8 mouse cellular contexts compared by ENCODE assay signal in the genomic region with DNA sequence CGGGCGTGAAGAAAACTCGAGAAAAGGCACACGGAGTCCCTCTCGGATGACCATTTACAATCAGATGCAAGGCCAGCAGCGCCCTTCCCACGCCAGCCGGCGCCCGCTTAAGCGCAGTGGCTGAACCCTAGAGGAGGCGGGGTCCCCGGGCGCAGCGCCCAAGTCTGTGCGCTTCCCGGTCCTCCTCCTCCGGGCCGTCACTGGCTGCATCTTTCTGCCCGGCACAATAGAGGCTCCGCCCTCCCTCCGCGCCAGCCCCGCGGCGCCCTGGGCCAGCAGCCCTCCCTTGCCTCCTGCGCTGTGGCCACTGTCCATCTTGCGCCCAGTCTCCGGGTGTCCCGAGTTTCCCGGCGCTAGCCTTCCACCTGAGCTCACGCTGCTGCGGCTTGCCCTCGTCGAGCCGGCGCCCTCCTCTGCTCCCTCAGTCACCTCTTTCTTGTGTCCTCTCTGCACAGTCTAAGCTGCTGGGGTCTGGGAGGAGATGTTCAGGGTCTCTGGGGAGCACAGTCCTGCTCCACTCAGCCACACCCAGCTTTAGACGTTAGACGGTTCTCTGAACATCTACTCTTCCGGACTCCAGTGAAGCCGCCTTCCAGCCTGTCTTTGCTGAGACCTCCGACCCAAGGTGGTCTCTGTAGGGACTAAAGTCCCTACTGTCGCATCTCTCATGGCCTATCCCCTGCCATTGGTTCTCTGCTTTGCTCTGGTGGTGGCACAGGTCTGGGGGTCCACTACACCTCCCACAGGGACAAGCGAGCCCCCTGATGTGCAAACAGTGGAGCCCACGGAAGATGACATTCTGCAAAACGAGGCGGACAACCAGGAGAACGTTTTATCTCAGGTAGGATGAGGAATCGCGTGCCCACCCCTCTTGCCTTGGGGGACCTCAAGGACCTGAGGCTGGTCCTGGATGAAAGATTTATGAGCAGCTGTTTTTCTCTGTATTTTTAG. TPM values are rescaled to one million over a fixed set of nuclear protein-coding genes. Genes with fewer than 3 reads are reported as not detected.
DNase-seq lines count a peak whose midpoint lies in the region; ATAC-seq and TF ChIP-seq lines count a peak whose summit lies in the region.

Gene Olfml2b (plus strand): TSS at position 278 of the 951 bp plus-strand sequence.

- no peaks in the 10 kb centered on the region for H3K36me3 ChIP-seq in E14TG2a.4 (ENCODE audit: insufficient read depth, low read length)
- no peaks in the 10 kb centered on the region for H3K36me3 ChIP-seq in neural tube, embryonic 15.5 days

- peak within 1 kb of the TSS; percentile 66 for H3K9ac ChIP-seq in neural tube, embryonic 15.5 days (replicated peaks)

- DNase-seq in cerebellum, adult 2 months, result peak; percentile 69 to 77
- DNase-seq in forelimb bud, embryonic 11.5 days (ENCODE audit: low read depth, low spot score), result peak; percentile 72
- DNase-seq in heart, postnatal 36 days, result peak; percentile 86 to 87
- DNase-seq in layer of hippocampus, adult 2 months (ENCODE audit: low spot score in 2 of 2), result peak; percentile 79 to 84
- DNase-seq in lung, adult 2 months, result peak; percentile 75
- peak; percentile 19 for DNase-seq in thymus, postnatal 0 days (ENCODE audit: low spot score)

- no peak for TF ChIP-seq POLR2A in cerebellum, adult 2 months (IDR thresholded peaks at IDR 0.05; ENCODE audit: borderline replicate concordance, insufficient read depth, low read length)
- TF ChIP-seq POLR2A in lung, adult 2 months (IDR thresholded peaks at IDR 0.05; ENCODE audit: borderline replicate concordance, extremely low read depth, low read depth, low read length), result no peak

- H3K4me1 ChIP-seq in E14TG2a.4 (replicated peaks; ENCODE audit: low read depth, low read length), result 0 out of 2 replicates have a peak, but pooled peaks cover 13% of the 10 kb centered on the region
- peaks cover 9% of the 10 kb centered on the region; the same call in 1 of the 2 replicates for H3K4me1 ChIP-seq in cerebellum, adult 2 months (ENCODE audit: control insufficient read depth, insufficient read depth, low read length)
- no peaks in the 10 kb centered on the region for H3K4me1 ChIP-seq in lung, adult 2 months (ENCODE audit: control insufficient read depth, insufficient read depth, low read length)
- H3K4me1 ChIP-seq in neural tube, embryonic 15.5 days, result peaks cover 25% of the 10 kb centered on the region

- peak; percentile 95 for ATAC-seq in neural tube, embryonic 15.5 days (ENCODE audit: low FRiP score)

- intact Hi-C loops in heart, postnatal 36 days (cut with DNase I), result loop anchor here (5.0 kb wide), 1 partner anchor 123 kb away; no protein-coding TSS in a partner anchor

- H3K27me3 ChIP-seq in E14TG2a.4 (ENCODE audit: insufficient read depth, low read length), result peaks cover 20% of the 10 kb centered on the region
- H3K27me3 ChIP-seq in cerebellum, adult 2 months (ENCODE audit: control insufficient read depth, insufficient read depth, low read length), result no peaks in the 10 kb centered on the region
- no peaks in the 10 kb centered on the region for H3K27me3 ChIP-seq in neural tube, embryonic 15.5 days (replicated peaks)

- H3K4me2 ChIP-seq in neural tube, embryonic 15.5 days, result peak within 1 kb of the TSS; percentile 71

- no peak within 1 kb of the TSS for H3K27ac ChIP-seq in cerebellum, adult 2 months (ENCODE audit: insufficient read depth, low read length)
- H3K27ac ChIP-seq in layer of hippocampus, adult 2 months, result peak within 1 kb of the TSS; percentile 93
- H3K27ac ChIP-seq in neural tube, embryonic 15.5 days (replicated peaks), result no peak within 1 kb of the TSS; the same call in 1 of the 2 replicates

- H3K9me3 ChIP-seq in E14TG2a.4 (ENCODE audit: low read length), result peaks cover 13% of the 10 kb centered on the region
- no peaks in the 10 kb centered on the region for H3K9me3 ChIP-seq in neural tube, embryonic 15.5 days (replicated peaks)

- peak within 1 kb of the TSS; percentile 80 for H3K4me3 ChIP-seq in E14TG2a.4 (replicated peaks; ENCODE audit: low read length)
- peak within 1 kb of the TSS; percentile 63 for H3K4me3 ChIP-seq in cerebellum, adult 2 months (replicated peaks; ENCODE audit: insufficient read depth, low read depth, low read length)
- peak within 1 kb of the TSS; percentile 73 for H3K4me3 ChIP-seq in layer of hippocampus, adult 2 months
- H3K4me3 ChIP-seq in lung, adult 2 months (replicated peaks; ENCODE audit: extremely low read depth, low read depth, low read length), result peak within 1 kb of the TSS; percentile 53
- H3K4me3 ChIP-seq in neural tube, embryonic 15.5 days (replicated peaks), result peak within 1 kb of the TSS; percentile 53

- no peak for TF ChIP-seq CTCF in E14TG2a.4 (conservative IDR thresholded peaks at IDR 0.05; ENCODE audit: low read length)
- no peak for TF ChIP-seq CTCF in cerebellum, adult 2 months (IDR thresholded peaks at IDR 0.05; ENCODE audit: borderline replicate concordance, insufficient read depth, low read depth, low read length)
- 0 out of 2 replicates have a peak, but pooled peaks have one; percentile 4 for TF ChIP-seq CTCF in layer of hippocampus, adult 2 months (conservative IDR thresholded peaks at IDR 0.05)
- no peak for TF ChIP-seq CTCF in lung, adult 2 months (IDR thresholded peaks at IDR 0.05; ENCODE audit: insufficient read depth, low read length)

- WGBS in cerebellum, adult 2 months, result 17% methylated on average over 51 of the region's 51 CpGs
- 15% methylated on average over 50 of the region's 51 CpGs for WGBS in lung, adult 2 months
- 14% methylated on average over 51 of the region's 51 CpGs for WGBS in neural tube, embryonic 15.5 days

RNA-seq across cellular contexts. Expression of gene Olfml2b, which starts in this region (rescaled TPM):
- polyA plus RNA-seq in cerebellum, adult 2 months (2012; rRNA removed), result 3.1 and 3.8 TPM in 2 replicates
- total RNA-seq in heart, postnatal 36 days (2021), result 10 to 100 TPM in 1 of 2 experiments, 1 to 10 TPM in 1; 6.7 to 12.0 TPM
- total RNA-seq in layer of hippocampus, adult 2 months (2021), result 10 to 100 TPM; 48.7 to 48.8 TPM
- polyA plus RNA-seq in lung, adult 2 months (2012; rRNA removed), result 16.1 and 16.7 TPM in 2 replicates
- polyA plus RNA-seq in neural tube, embryonic 15.5 days (2015; fragmentation: Nextera tagmentation; extraction: Ambion mirVana), result 7.0 and 8.0 TPM in 2 replicates
- polyA plus RNA-seq in thymus, postnatal 0 days (2015; fragmentation: Nextera tagmentation; extraction: Ambion mirVana), result 1.7 and 2.7 TPM in 2 replicates

Comparison
In these comparisons a context has a peak if more than half of its experiments do, and no peak if none do; other contexts are left out.
1. DNase-seq: peak in every context shown above with its lines; median percentile 86 in heart, postnatal 36 days; 82 in layer of hippocampus, adult 2 months; 75 in lung, adult 2 months; 73 in cerebellum, adult 2 months; 72 in forelimb bud, embryonic 11.5 days; 19 in thymus, postnatal 0 days.